Mouse (Mus musculus) liver, adult 2 months (tissue): ENCODE results near the gene Ano3. TPM values are rescaled to one million over a fixed set of nuclear protein-coding genes. Genes with fewer than 3 reads are reported as not detected.

Experiments used
- DNase-seq: peaks from one replicate; pipeline ENCODE4 v3.0.0-alpha.2; 2011; ENCODE audit warnings: low read depth, low spot score; ENCODE audit errors: extremely low read depth
- H3K27ac ChIP-seq: fragments of 200-500 bp; replicated peaks from 2 replicates; pipeline ENCODE4 v1.5.1; 2012; ENCODE audit warnings: low read depth, mild to moderate bottlenecking, control low read depth, inconsistent platforms, low read length; ENCODE audit not compliant: insufficient read depth
- H3K27me3 ChIP-seq: fragments of 200-500 bp; 2 replicates; pipeline ENCODE4 v1.6.1; 2012; ENCODE audit warnings: mild to moderate bottlenecking, moderate library complexity, low read length, inconsistent platforms; ENCODE audit not compliant: control insufficient read depth, insufficient read depth
- H3K36me3 ChIP-seq: fragments of 200-500 bp; 2 replicates; pipeline ENCODE4 v1.6.1; 2012; ENCODE audit warnings: low read length, inconsistent platforms; ENCODE audit not compliant: control insufficient read depth, insufficient read depth
- H3K4me1 ChIP-seq: fragments of 200-500 bp; 2 replicates; pipeline ENCODE4 v1.6.1; 2011; ENCODE audit warnings: low read length; ENCODE audit not compliant: control insufficient read depth, insufficient read depth
- H3K4me3 ChIP-seq: fragments of 200-500 bp; 2 replicates; pipeline ENCODE4 v1.5.1; 2011; ENCODE audit warnings: low read depth, mild to moderate bottlenecking, control low read depth, low read length, moderate library complexity; ENCODE audit not compliant: insufficient read depth
- H3K79me2 ChIP-seq: fragments of 200-500 bp; 2 replicates; pipeline ENCODE4 v1.6.1; 2012; ENCODE audit warnings: inconsistent platforms, mild to moderate bottlenecking, low read length, moderate library complexity; ENCODE audit not compliant: control insufficient read depth, insufficient read depth
- H3K9ac ChIP-seq: fragments of 200-500 bp; 2 replicates; pipeline ENCODE4 v1.6.1; 2012; ENCODE audit warnings: low read depth, mild to moderate bottlenecking, control low read depth, inconsistent platforms, low read length
- CTCF ChIP-seq: fragments of 200-500 bp; IDR thresholded peaks from 2 replicates; pipeline ENCODE4 v1.5.1; 2011; ENCODE audit warnings: low read depth, low read length, control low read depth
- POLR2A ChIP-seq: fragments of 200-500 bp; IDR thresholded peaks from 2 replicates; pipeline ENCODE4 v1.6.1; 2011; ENCODE audit warnings: low read length, control low read depth; ENCODE audit not compliant: insufficient read depth; ENCODE audit errors: extremely low read depth
- WGBS: fragments of 180-500 bp; shearing (Covaris S2); methylation state at CpG from one replicate; pipeline ENCODE4 v1.1.7; 2018; 5-methylcytosine and 5-hydroxymethylcytosine counted together
- polyA plus RNA-seq: library from polyadenylated mRNA; depleted of rRNA; stranded (reverse); fragments of >200 nt; gene quantifications from 2 replicates; pipeline ENCODE4 v1.2.3, GENCODE M21; 2012
- total RNA-seq: library from RNA; depleted of rRNA; stranded (reverse); fragments of >200 nt; gene quantifications from 2 replicates; pipeline ENCODE4 v1.2.3, GENCODE M21; 2014

The Ano3 gene
- total and polyA plus RNA-seq, 2 experiments, result not detected

- Histone ChIP-seq H3K4me1 (no peaks in the 10 kb centered on the region), H3K9ac (no peak overlapping the region), H3K27ac (no peak overlapping the region), H3K36me3 (no peaks in the 10 kb centered on the region), H3K27me3 (no peaks in the 10 kb centered on the region), H3K4me3 (no peak overlapping the region), H3K79me2 (no peaks in the 10 kb centered on the region)
- TF ChIP-seq CTCF (no peak), POLR2A (no peak)
- DNase-seq, result no peak
Observed at GRCm38 (mm10) chr2:110719051-110719450, 231.7 kb downstream of the Ano3 start.

GRCm38 (mm10) chr2:110710055-110710720 is 240.5 kb downstream of the Ano3 start:
- Histone ChIP-seq H3K27ac (no peak overlapping the region), H3K9ac (no peak overlapping the region), H3K27me3 (no peaks in the 10 kb centered on the region), H3K4me3 (no peak overlapping the region), H3K4me1 (no peaks in the 10 kb centered on the region), H3K79me2 (no peaks in the 10 kb centered on the region), H3K36me3 (no peaks in the 10 kb centered on the region)
- no peak for DNase-seq
- TF ChIP-seq CTCF (no peak), POLR2A (no peak)
- 70% methylated on average over 10 of the region's 10 CpGs for WGBS

GRCm38 (mm10) chr2:110709436-110709835 is 241.3 kb downstream of the Ano3 start:
- no peak overlapping the region for H3K27ac ChIP-seq
- no peaks in the 10 kb centered on the region for H3K27me3 ChIP-seq
- TF ChIP-seq POLR2A (no peak), CTCF (no peak)
- H3K4me3 ChIP-seq, result no peak overlapping the region
- H3K36me3 ChIP-seq, result no peaks in the 10 kb centered on the region
- 92% methylated on average over 3 of the region's 3 CpGs for WGBS
- H3K4me1 ChIP-seq, result no peaks in the 10 kb centered on the region
- no peak for DNase-seq
- H3K9ac ChIP-seq, result no peak overlapping the region
- H3K79me2 ChIP-seq, result no peaks in the 10 kb centered on the region

GRCm38 (mm10) chr2:110671071-110671624 is 279.6 kb downstream of the Ano3 start:
- H3K27me3 ChIP-seq, result no peaks in the 10 kb centered on the region
- H3K27ac ChIP-seq, result no peak overlapping the region
- no peak for DNase-seq
- no peak overlapping the region for H3K4me3 ChIP-seq
- no peak overlapping the region for H3K9ac ChIP-seq
- no peak for TF ChIP-seq CTCF
- no peak for TF ChIP-seq POLR2A
- H3K4me1 ChIP-seq, result no peaks in the 10 kb centered on the region
- H3K79me2 ChIP-seq, result no peaks in the 10 kb centered on the region
- H3K36me3 ChIP-seq, result no peaks in the 10 kb centered on the region
- 82% methylated on average over 2 of the region's 2 CpGs for WGBS

- no peaks in the 10 kb centered on the region for H3K36me3 ChIP-seq
- no peaks in the 10 kb centered on the region for H3K79me2 ChIP-seq
- peak; percentile 30 for DNase-seq
- no peak overlapping the region for H3K9ac ChIP-seq
- no peaks in the 10 kb centered on the region for H3K4me1 ChIP-seq
- H3K27me3 ChIP-seq, result no peaks in the 10 kb centered on the region
- no peak overlapping the region for H3K4me3 ChIP-seq
- no peak overlapping the region for H3K27ac ChIP-seq
- TF ChIP-seq CTCF (peak; percentile 20; the same call in 1 of the 2 replicates), POLR2A (no peak)
- WGBS, result 42% methylated on average over 4 of the region's 4 CpGs
Observed at GRCm38 (mm10) chr2:110663329-110663728, 287.4 kb downstream of the Ano3 start.

GRCm38 (mm10) chr2:110644846-110645245 is 305.9 kb downstream of the Ano3 start:
- H3K4me1 ChIP-seq, result no peaks in the 10 kb centered on the region
- no peaks in the 10 kb centered on the region for H3K79me2 ChIP-seq
- no peak for DNase-seq
- no peaks in the 10 kb centered on the region for H3K36me3 ChIP-seq
- no peak overlapping the region for H3K4me3 ChIP-seq
- no peak for TF ChIP-seq POLR2A
- TF ChIP-seq CTCF, result no peak
- H3K27me3 ChIP-seq, result no peaks in the 10 kb centered on the region
- no peak overlapping the region for H3K27ac ChIP-seq
- H3K9ac ChIP-seq, result no peak overlapping the region
